Mouse (Mus musculus): Measurements from ENCODE around the gene Gstp3.

- TF ChIP-seq CTCF (conservative IDR thresholded peaks at IDR 0.05; ENCODE audit: insufficient read depth, insufficient read length, low read depth, low read length), result no peak
- TF ChIP-seq POLR2A (IDR thresholded peaks at IDR 0.05; ENCODE audit: low read depth, low read length), result no peak
Observed at GRCm38 (mm10) chr19:4106654-4107053, 47.3 kb upstream of the Gstp3 start.

Data from kidney, adult 2 months (tissue).